Mouse (Mus musculus) hindbrain, embryonic 13.5 days (tissue): ENCODE measurements at regions not wholly inside any gene's neighbourhood (a gene's known extent, or its start where the extent isn't known, plus 50 kb on each side); places are given as distances from the start of the nearest gene placed in this dataset.

ENCODE experiments used
- ATAC-seq: fragments of 200-750 bp; cut with Nextera tagmentation; 2 replicates; pipeline ENCODE4 v1.8.0; 2017; ENCODE audit warnings: moderate TSS enrichment; ENCODE audit not compliant: low FRiP score
- H3K27ac ChIP-seq: fragments of 300-500 bp; sonication (generic); 2 replicates; pipeline ENCODE4 v1.5.1; 2015; ENCODE audit warnings: inconsistent platforms, mild to moderate bottlenecking, moderate library complexity
- H3K27me3 ChIP-seq: fragments of 300-500 bp; sonication (generic); 2 replicates; pipeline ENCODE4 v1.6.1; 2015; ENCODE audit warnings: mild to moderate bottlenecking, inconsistent platforms
- H3K36me3 ChIP-seq: fragments of 300-500 bp; sonication (generic); 2 replicates; pipeline ENCODE4 v1.6.1; 2015; ENCODE audit warnings: mild to moderate bottlenecking, inconsistent platforms
- H3K4me1 ChIP-seq: fragments of 300-500 bp; sonication (generic); replicated peaks from 2 replicates; pipeline ENCODE4 v1.6.1; 2015; ENCODE audit warnings: inconsistent platforms
- H3K4me2 ChIP-seq: fragments of 300-500 bp; sonication (generic); 2 replicates; pipeline ENCODE4 v1.6.1; 2015; ENCODE audit warnings: inconsistent platforms, mild to moderate bottlenecking, moderate library complexity
- H3K4me3 ChIP-seq: fragments of 300-500 bp; sonication (generic); 2 replicates; pipeline ENCODE4 v1.5.1; 2015; ENCODE audit warnings: mild to moderate bottlenecking, inconsistent platforms
- H3K9ac ChIP-seq: fragments of 300-500 bp; sonication (generic); 2 replicates; pipeline ENCODE4 v1.6.1; 2015; ENCODE audit warnings: mild to moderate bottlenecking, inconsistent platforms
- H3K9me3 ChIP-seq: fragments of 300-500 bp; sonication (generic); 2 replicates; pipeline ENCODE4 v1.6.1; 2016; ENCODE audit warnings: inconsistent platforms
- WGBS: fragments of 180-500 bp; shearing (Covaris S2); methylation state at CpG from one replicate; pipeline ENCODE4 v1.1.7; 2015; 5-methylcytosine and 5-hydroxymethylcytosine counted together

DNA sequence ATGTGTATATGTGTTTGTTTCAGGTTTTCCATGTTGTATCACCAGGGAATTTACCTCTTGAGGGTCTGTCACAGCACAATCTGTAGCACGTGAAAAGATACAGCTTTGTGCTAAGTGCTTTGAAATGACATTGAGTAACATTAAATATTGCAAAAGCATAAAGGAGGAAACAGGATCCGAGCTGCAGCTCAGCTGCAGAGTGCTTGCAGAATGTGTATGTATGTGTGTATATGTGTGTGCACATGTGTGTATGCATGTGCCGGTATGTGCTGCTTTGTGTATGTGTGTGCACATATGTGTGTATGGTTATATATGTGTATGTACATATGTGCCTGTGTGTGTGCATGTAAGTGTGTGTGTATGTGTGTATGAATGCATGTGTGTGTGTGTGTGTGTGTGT, 200.9 kb upstream of the Marcks start:
- Histone ChIP-seq H3K27me3 (no peaks in the 10 kb centered on the region), H3K9me3 (no peaks in the 10 kb centered on the region), H3K36me3 (no peaks in the 10 kb centered on the region), H3K9ac (no peak overlapping the region), H3K4me3 (no peak overlapping the region), H3K4me1 (no peaks in the 10 kb centered on the region), H3K27ac (no peak overlapping the region), H3K4me2 (no peak overlapping the region)
- no peak for ATAC-seq
- WGBS: 85% methylated on average over 3 of the region's 3 CpGs

- no peak for ATAC-seq
- Histone ChIP-seq H3K4me2 (no peak overlapping the region), H3K9me3 (no peaks in the 10 kb centered on the region), H3K4me3 (no peak overlapping the region), H3K36me3 (no peaks in the 10 kb centered on the region), H3K27me3 (no peaks in the 10 kb centered on the region), H3K4me1 (no peaks in the 10 kb centered on the region), H3K9ac (no peak overlapping the region), H3K27ac (no peak overlapping the region)
- 73% methylated on average over 4 of the region's 4 CpGs for WGBS
Measured at GRCm38 (mm10) chr10:37338073-37338912, 199.6 kb upstream of the Marcks start.

GRCm38 (mm10) chr10:37337172-37337620, 198.5 kb upstream of the Marcks start:
- Histone ChIP-seq H3K36me3 (no peaks in the 10 kb centered on the region), H3K27ac (no peak overlapping the region), H3K27me3 (no peaks in the 10 kb centered on the region), H3K4me2 (no peak overlapping the region), H3K4me1 (no peaks in the 10 kb centered on the region), H3K4me3 (no peak overlapping the region), H3K9me3 (no peaks in the 10 kb centered on the region), H3K9ac (no peak overlapping the region)
- 70% methylated on average over 3 of the region's 3 CpGs for WGBS
- ATAC-seq: no peak

DNA sequence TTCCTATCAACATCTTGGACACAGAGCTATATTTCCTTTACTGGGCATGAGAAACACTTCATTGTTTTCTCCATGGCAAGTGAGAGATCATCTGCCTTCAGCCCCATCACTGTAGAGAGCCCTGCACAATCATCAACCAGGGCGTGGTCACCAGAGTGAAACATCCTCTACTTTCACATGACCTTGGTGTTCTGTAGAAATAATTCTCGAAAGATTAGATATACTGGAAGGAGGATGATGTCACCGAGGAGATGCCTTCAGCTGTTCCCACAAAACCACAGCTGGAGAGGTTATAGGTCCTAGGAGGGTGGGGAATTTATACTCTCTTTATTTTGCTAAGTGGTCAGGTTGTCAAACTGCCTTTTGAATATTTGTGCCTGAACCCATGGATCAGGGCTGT, 196.4 kb upstream of the Marcks start:
- H3K9ac ChIP-seq: no peak overlapping the region
- WGBS: 84% methylated on average over 3 of the region's 3 CpGs
- no peak overlapping the region for H3K27ac ChIP-seq
- no peaks in the 10 kb centered on the region for H3K9me3 ChIP-seq
- no peak for ATAC-seq
- H3K4me1 ChIP-seq: no peaks in the 10 kb centered on the region
- no peak overlapping the region for H3K4me2 ChIP-seq
- H3K4me3 ChIP-seq: no peak overlapping the region
- H3K36me3 ChIP-seq: no peaks in the 10 kb centered on the region
- no peaks in the 10 kb centered on the region for H3K27me3 ChIP-seq

DNA sequence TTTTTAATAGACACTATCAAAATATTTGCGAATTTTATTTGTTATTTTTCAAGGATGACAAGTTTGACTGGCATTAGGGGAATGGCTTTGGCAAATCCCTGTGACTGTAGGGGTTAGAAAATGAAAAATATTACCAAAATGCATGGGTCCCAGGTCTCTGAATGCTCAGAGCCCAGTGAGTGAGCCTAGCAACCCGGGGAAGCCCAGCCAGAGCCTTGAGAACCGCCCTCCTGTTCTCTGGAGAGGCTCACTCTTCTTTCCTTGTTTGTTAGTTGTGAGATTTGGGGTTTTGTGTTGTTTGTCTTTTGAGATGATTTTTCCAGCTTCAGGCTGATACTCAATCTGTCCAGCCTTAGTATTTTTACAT, 187.4 kb upstream of the Marcks start:
- no peak for ATAC-seq
- H3K4me2 ChIP-seq: no peak overlapping the region
- H3K27me3 ChIP-seq: no peaks in the 10 kb centered on the region
- H3K4me1 ChIP-seq: no peaks in the 10 kb centered on the region
- no peak overlapping the region for H3K9ac ChIP-seq
- H3K4me3 ChIP-seq: no peak overlapping the region
- WGBS: 80% methylated on average over 3 of the region's 3 CpGs
- no peak overlapping the region for H3K27ac ChIP-seq
- no peaks in the 10 kb centered on the region for H3K9me3 ChIP-seq
- no peaks in the 10 kb centered on the region for H3K36me3 ChIP-seq

DNA sequence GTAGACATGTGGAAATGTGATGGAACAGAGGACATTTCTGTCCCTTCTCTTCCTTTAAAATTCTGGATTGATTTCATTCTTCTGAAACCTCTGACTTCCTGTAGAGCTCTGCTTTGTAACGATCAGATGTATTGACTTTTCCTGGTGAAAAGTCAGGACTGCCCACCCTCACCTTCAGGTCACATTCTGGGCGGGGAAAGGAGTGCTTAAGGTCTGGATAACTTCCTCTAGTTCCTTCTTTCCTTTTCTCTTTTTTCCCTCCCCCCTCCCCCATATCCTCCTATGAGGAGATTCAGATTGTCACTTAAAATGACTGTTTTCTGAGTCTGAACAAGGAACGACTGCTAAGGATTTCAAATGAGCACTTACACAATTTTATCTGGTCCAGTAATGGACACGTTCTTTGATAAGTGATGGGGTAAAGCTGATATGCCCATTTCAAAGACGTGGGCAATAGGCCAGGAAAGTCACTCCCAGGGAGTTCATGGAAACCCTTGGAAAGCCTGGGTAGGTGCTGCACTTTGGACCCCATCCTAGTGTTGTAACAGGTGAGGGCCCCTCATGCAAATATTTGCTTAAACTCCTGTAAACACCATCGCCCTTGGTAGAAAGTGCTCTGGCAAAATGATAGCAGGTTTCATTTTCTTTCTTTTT, 186.9 kb upstream of the Marcks start:
- H3K36me3 ChIP-seq: no peaks in the 10 kb centered on the region
- H3K4me2 ChIP-seq: no peak overlapping the region
- no peaks in the 10 kb centered on the region for H3K9me3 ChIP-seq
- 77% methylated on average over 6 of the region's 6 CpGs for WGBS
- no peak overlapping the region for H3K4me3 ChIP-seq
- no peak overlapping the region for H3K27ac ChIP-seq
- H3K4me1 ChIP-seq: no peaks in the 10 kb centered on the region
- no peak overlapping the region for H3K9ac ChIP-seq
- no peak for ATAC-seq
- H3K27me3 ChIP-seq: no peaks in the 10 kb centered on the region

- no peak for ATAC-seq
- H3K36me3 ChIP-seq: no peaks in the 10 kb centered on the region
- no peak overlapping the region for H3K9ac ChIP-seq
- no peak overlapping the region for H3K4me3 ChIP-seq
- no peaks in the 10 kb centered on the region for H3K9me3 ChIP-seq
- whole genome bisulfite sequencing: 60% methylated on average over 1 of the region's 1 CpGs
- H3K27me3 ChIP-seq: no peaks in the 10 kb centered on the region
- no peaks in the 10 kb centered on the region for H3K4me1 ChIP-seq
- H3K27ac ChIP-seq: no peak overlapping the region
- H3K4me2 ChIP-seq: no peak overlapping the region
Measured at GRCm38 (mm10) chr10:37323689-37324088, 185.0 kb upstream of the Marcks start.

- 91% methylated on average over 1 of the region's 1 CpGs for WGBS
- Histone ChIP-seq H3K36me3 (no peaks in the 10 kb centered on the region), H3K9me3 (no peaks in the 10 kb centered on the region), H3K4me3 (no peak overlapping the region), H3K4me2 (no peak overlapping the region), H3K27ac (no peak overlapping the region), H3K27me3 (no peaks in the 10 kb centered on the region), H3K9ac (no peak overlapping the region), H3K4me1 (no peaks in the 10 kb centered on the region)
- no peak for ATAC-seq
Measured at GRCm38 (mm10) chr10:37322809-37323208, 184.1 kb upstream of the Marcks start.

DNA sequence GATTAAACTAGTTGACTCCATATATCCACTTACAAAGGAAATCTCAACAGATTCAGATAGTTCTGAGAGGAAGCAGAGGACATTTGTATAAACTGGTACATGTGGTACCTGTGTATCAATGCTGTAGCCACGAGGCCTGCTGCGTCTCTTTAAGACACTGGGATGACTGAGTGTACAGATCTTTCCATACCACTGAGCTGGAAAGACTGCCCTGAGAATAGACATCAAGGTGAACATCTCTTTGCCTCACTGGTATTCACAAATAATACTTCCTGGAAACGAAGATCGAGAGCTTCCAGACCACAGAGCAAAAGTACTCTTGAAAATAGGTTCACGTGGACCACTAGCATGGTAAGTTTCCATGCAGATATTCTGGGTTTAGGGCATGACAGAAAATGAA, 183.6 kb upstream of the Marcks start:
- H3K27ac ChIP-seq: no peak overlapping the region
- no peaks in the 10 kb centered on the region for H3K27me3 ChIP-seq
- H3K9ac ChIP-seq: no peak overlapping the region
- no peaks in the 10 kb centered on the region for H3K4me1 ChIP-seq
- H3K4me3 ChIP-seq: no peak overlapping the region
- WGBS: 97% methylated on average over 5 of the region's 5 CpGs
- ATAC-seq: no peak
- H3K36me3 ChIP-seq: no peaks in the 10 kb centered on the region
- H3K9me3 ChIP-seq: no peaks in the 10 kb centered on the region
- no peak overlapping the region for H3K4me2 ChIP-seq

DNA sequence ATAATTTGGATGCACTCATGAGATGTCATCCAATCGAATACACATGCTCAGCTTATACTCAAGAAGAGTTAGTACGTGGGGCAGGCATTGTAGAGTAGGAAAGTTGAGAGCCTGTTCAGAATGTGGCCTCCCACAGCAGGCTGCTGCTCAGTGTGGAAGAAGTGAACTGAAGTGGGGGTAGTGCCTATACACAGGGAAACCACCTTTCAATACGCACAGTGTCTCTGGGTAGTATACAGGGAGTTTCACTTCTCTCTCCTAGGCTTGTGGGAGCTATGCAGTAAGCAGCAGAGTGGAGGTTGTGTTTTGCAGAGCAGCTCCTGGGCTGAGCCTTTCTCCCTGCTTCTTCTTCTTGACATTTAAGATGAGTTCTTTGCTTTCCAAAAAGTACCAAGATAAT, 182.5 kb upstream of the Marcks start:
- no peak overlapping the region for H3K27ac ChIP-seq
- H3K4me2 ChIP-seq: no peak overlapping the region
- ATAC-seq: no peak
- no peak overlapping the region for H3K9ac ChIP-seq
- H3K9me3 ChIP-seq: no peaks in the 10 kb centered on the region
- H3K4me3 ChIP-seq: no peak overlapping the region
- H3K36me3 ChIP-seq: no peaks in the 10 kb centered on the region
- H3K27me3 ChIP-seq: no peaks in the 10 kb centered on the region
- no peaks in the 10 kb centered on the region for H3K4me1 ChIP-seq
- 80% methylated on average over 3 of the region's 3 CpGs for WGBS

DNA sequence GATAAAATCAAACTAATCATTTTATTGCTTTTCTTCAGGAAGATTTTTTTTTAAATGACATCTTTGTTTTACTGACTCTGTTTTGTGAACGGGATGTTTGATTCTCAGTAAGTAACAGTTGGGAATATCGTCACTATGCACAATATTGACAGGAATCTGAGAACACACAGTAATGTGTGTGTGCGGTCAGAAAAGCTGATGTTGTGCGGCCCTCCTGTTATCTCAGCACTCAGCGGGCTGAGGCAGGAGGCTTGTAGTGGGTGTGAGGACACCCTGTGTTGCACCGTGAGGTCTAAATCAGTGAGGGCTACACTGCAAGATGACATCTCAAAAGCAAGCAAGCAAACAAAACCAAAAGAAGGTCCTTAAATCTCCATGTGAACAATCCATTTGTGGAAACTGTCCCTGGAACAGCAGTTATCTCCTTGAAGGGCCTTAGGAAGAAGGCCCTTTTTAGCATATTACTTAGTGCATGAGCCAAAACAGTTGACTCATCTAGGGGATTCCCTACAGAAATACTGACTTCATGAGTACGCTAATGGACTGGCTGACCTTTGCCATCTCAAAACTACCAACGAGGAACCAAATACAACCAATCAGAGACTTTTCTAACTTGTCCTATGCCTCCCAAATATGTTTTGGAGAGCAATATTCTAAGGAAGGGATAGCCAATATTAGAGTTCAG, 181.2 kb upstream of the Marcks start:
- Histone ChIP-seq H3K4me3 (no peak overlapping the region), H3K27me3 (no peaks in the 10 kb centered on the region), H3K9me3 (no peaks in the 10 kb centered on the region), H3K9ac (no peak overlapping the region), H3K4me1 (peaks cover 3% of the 10 kb centered on the region), H3K4me2 (no peak overlapping the region), H3K36me3 (no peaks in the 10 kb centered on the region), H3K27ac (no peak overlapping the region)
- 95% methylated on average over 8 of the region's 8 CpGs for WGBS
- no peak for ATAC-seq

- Histone ChIP-seq H3K4me2 (no peak overlapping the region), H3K4me3 (no peak overlapping the region), H3K4me1 (peaks cover 5% of the 10 kb centered on the region), H3K9me3 (no peaks in the 10 kb centered on the region), H3K27ac (no peak overlapping the region), H3K27me3 (no peaks in the 10 kb centered on the region), H3K9ac (no peak overlapping the region), H3K36me3 (no peaks in the 10 kb centered on the region)
- ATAC-seq: no peak
- WGBS: 80% methylated on average over 3 of the region's 3 CpGs
Measured at GRCm38 (mm10) chr10:37316701-37317100, 178.0 kb upstream of the Marcks start.
